ENCODE assay signal across 10 mouse cellular contexts in the genomic region with DNA sequence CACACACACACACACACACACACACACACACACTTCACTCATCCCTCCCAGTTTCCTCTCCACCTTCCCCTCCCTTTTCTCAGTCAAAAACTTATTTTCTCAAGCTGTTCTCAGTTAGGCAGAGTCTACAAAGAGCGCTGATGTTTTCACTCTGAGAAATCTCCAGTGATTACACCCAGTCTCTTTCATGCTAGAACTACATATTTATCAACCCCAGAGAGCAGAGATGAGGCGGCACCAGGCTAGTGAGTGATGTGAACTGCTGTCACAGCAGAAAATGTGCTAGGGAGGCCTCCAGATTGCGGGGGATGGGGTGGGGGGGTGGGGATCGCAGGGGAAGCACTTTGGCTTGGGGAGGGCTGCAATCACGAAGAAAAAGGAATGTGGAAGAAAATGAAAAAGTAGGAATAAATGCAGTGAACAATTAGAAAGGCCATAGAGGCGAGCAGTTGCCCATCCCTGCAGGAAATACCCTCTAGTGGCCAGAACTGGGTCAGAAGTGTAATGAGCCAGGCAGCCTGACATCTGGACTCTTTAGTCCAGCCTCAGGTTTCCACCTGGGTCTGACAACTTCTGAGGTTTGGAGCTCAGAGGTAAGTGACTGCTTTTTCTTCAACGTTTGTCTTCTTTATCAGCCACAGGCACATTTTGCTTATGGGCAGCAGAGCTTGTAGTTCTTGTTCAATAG.
DNase-seq lines count a peak whose midpoint lies in the region; ATAC-seq and TF ChIP-seq lines count a peak whose summit lies in the region.
"Had no signal": no experiment of that assay in that cellular context is flagged by ENCODE, and none has a peak within 500 bp of the region (broad histone marks: within the 10 kb centered on the region; RNA-seq: fewer than 3 reads in every experiment).

No protein-coding gene starts in this region.

- WGBS in forebrain, embryonic 16.5 days, result 53% methylated on average over 7 of the region's 7 CpGs
- WGBS in forebrain, embryonic 11.5 days, result 65% methylated on average over 7 of the region's 7 CpGs
- WGBS in midbrain, postnatal 0 days, result 54% methylated on average over 7 of the region's 7 CpGs
- WGBS in midbrain, embryonic 14.5 days, result 55% methylated on average over 7 of the region's 7 CpGs
- 33% methylated on average over 7 of the region's 7 CpGs for WGBS in stomach, postnatal 0 days

- no peak overlapping the region for H3K4me2 ChIP-seq in forebrain, embryonic 16.5 days (ENCODE audit: low read length)
- no peak overlapping the region for H3K4me2 ChIP-seq in forebrain, embryonic 11.5 days (ENCODE audit: low read depth, low read length, severe bottlenecking)
- H3K4me2 ChIP-seq in midbrain, postnatal 0 days (ENCODE audit: low read depth, low read length, poor library complexity, severe bottlenecking), result no peak overlapping the region
- H3K4me2 ChIP-seq in midbrain, embryonic 14.5 days (ENCODE audit: low read length), result no peak overlapping the region
- no peak overlapping the region for H3K4me2 ChIP-seq in stomach, postnatal 0 days (replicated peaks; ENCODE audit: low read depth)

- H3K9ac ChIP-seq in forebrain, embryonic 16.5 days (replicated peaks; ENCODE audit: low read depth, low read length), result no peak overlapping the region
- H3K9ac ChIP-seq in forebrain, embryonic 11.5 days (ENCODE audit: low read length), result no peak overlapping the region
- H3K9ac ChIP-seq in midbrain, postnatal 0 days (replicated peaks; ENCODE audit: low read length, poor library complexity, severe bottlenecking), result no peak overlapping the region
- H3K9ac ChIP-seq in midbrain, embryonic 14.5 days (replicated peaks; ENCODE audit: low read length), result no peak overlapping the region
- no peak overlapping the region for H3K9ac ChIP-seq in stomach, postnatal 0 days (ENCODE audit: low read length)

- ATAC-seq in forebrain, embryonic 16.5 days, result peak; percentile 73
- no peak for ATAC-seq in forebrain, embryonic 11.5 days (replicated peaks; ENCODE audit: low FRiP score)
- ATAC-seq in midbrain, postnatal 0 days (ENCODE audit: low FRiP score), result no peak
- ATAC-seq in midbrain, embryonic 14.5 days (ENCODE audit: low FRiP score, low TSS enrichment), result no peak
- peak; percentile 18; the same call in 1 of the 2 replicates for ATAC-seq in stomach, postnatal 0 days (ENCODE audit: low FRiP score, low TSS enrichment)
- ATAC-seq: midbrain, embryonic 16.5 days had no signal

- H3K36me3 ChIP-seq in forebrain, embryonic 16.5 days (ENCODE audit: control insufficient read depth, insufficient read depth), result no peaks in the 10 kb centered on the region
- H3K36me3 ChIP-seq in forebrain, embryonic 11.5 days (ENCODE audit: control insufficient read depth, insufficient read depth, low read length), result no peaks in the 10 kb centered on the region
- no peaks in the 10 kb centered on the region for H3K36me3 ChIP-seq in midbrain, postnatal 0 days (ENCODE audit: insufficient read depth, low read length)
- no peaks in the 10 kb centered on the region for H3K36me3 ChIP-seq in midbrain, embryonic 14.5 days (ENCODE audit: control insufficient read depth, insufficient read depth, low read length)
- H3K36me3 ChIP-seq in stomach, postnatal 0 days (ENCODE audit: control insufficient read depth, insufficient read depth, low read length), result no peaks in the 10 kb centered on the region

- H3K4me3 ChIP-seq in forebrain, embryonic 16.5 days (replicated peaks; ENCODE audit: low read length), result no peak overlapping the region
- no peak overlapping the region for H3K4me3 ChIP-seq in forebrain, embryonic 11.5 days (ENCODE audit: low read depth, low read length)
- no peak overlapping the region for H3K4me3 ChIP-seq in midbrain, postnatal 0 days (ENCODE audit: low read depth, low read length)
- H3K4me3 ChIP-seq in midbrain, embryonic 14.5 days (replicated peaks; ENCODE audit: low read depth, low read length), result no peak overlapping the region
- no peak overlapping the region for H3K4me3 ChIP-seq in stomach, postnatal 0 days (ENCODE audit: low read depth, low read length)

- H3K4me1 ChIP-seq in forebrain, embryonic 16.5 days (replicated peaks; ENCODE audit: control insufficient read depth, insufficient read depth, low read length), result peaks cover 9% of the 10 kb centered on the region; the same call in 1 of the 2 replicates
- H3K4me1 ChIP-seq in forebrain, embryonic 11.5 days (replicated peaks; ENCODE audit: control insufficient read depth, insufficient read depth, low read length), result no peaks in the 10 kb centered on the region
- no peaks in the 10 kb centered on the region for H3K4me1 ChIP-seq in midbrain, postnatal 0 days (ENCODE audit: insufficient read depth, low read length)
- no peaks in the 10 kb centered on the region for H3K4me1 ChIP-seq in midbrain, embryonic 14.5 days (ENCODE audit: control insufficient read depth, insufficient read depth, low read length)
- no peaks in the 10 kb centered on the region for H3K4me1 ChIP-seq in stomach, postnatal 0 days (replicated peaks; ENCODE audit: control insufficient read depth, insufficient read depth)

- DNase-seq in forebrain, embryonic 11.5 days (ENCODE audit: low spot score), result no peak
- peak; percentile 8 for DNase-seq in kidney, adult 18-20 months
- no peak for DNase-seq in kidney, adult 11 months
- peak; percentile 21 for DNase-seq in midbrain, postnatal 0 days (ENCODE audit: low spot score)
- no peak for DNase-seq in midbrain, embryonic 14.5 days
- no peak for DNase-seq in stomach, postnatal 0 days (ENCODE audit: low spot score)
- DNase-seq in spleen, postnatal 36 days (ENCODE audit: low spot score in 2 of 2), result no peak
- DNase-seq: adrenal gland, adult 2 months had no signal

- no peaks in the 10 kb centered on the region for H3K9me3 ChIP-seq in forebrain, embryonic 16.5 days (ENCODE audit: control insufficient read depth, low read length)
- H3K9me3 ChIP-seq in forebrain, embryonic 11.5 days (ENCODE audit: control insufficient read depth, low read length), result no peaks in the 10 kb centered on the region
- no peaks in the 10 kb centered on the region for H3K9me3 ChIP-seq in midbrain, postnatal 0 days (ENCODE audit: low read length)
- H3K9me3 ChIP-seq in midbrain, embryonic 14.5 days (ENCODE audit: control insufficient read depth, low read length), result no peaks in the 10 kb centered on the region
- H3K9me3 ChIP-seq in stomach, postnatal 0 days (ENCODE audit: control insufficient read depth, low read length), result no peaks in the 10 kb centered on the region

- no peaks in the 10 kb centered on the region for H3K27me3 ChIP-seq in forebrain, embryonic 16.5 days (replicated peaks; ENCODE audit: control insufficient read depth, insufficient read depth, low read length)
- no peaks in the 10 kb centered on the region for H3K27me3 ChIP-seq in forebrain, embryonic 11.5 days (ENCODE audit: control insufficient read depth, insufficient read depth, low read length)
- no peaks in the 10 kb centered on the region for H3K27me3 ChIP-seq in midbrain, postnatal 0 days (ENCODE audit: insufficient read depth, low read length)
- H3K27me3 ChIP-seq in midbrain, embryonic 14.5 days (ENCODE audit: control insufficient read depth, insufficient read depth, low read length), result no peaks in the 10 kb centered on the region
- no peaks in the 10 kb centered on the region for H3K27me3 ChIP-seq in stomach, postnatal 0 days (ENCODE audit: control insufficient read depth, insufficient read depth, low read length)

- peak; percentile 44 for TF ChIP-seq CTCF in midbrain, postnatal 0 days (IDR thresholded peaks at IDR 0.05)
- peak; percentile 43 for TF ChIP-seq CTCF in stomach, postnatal 0 days (IDR thresholded peaks at IDR 0.05; ENCODE audit: low read depth)

- TF ChIP-seq EP300 in stomach, postnatal 0 days (optimal IDR thresholded peaks at IDR 0.05), result no peak

- no peak overlapping the region for H3K27ac ChIP-seq in forebrain, embryonic 16.5 days (ENCODE audit: low read length)
- no peak overlapping the region for H3K27ac ChIP-seq in forebrain, embryonic 11.5 days (ENCODE audit: low read depth, low read length)
- H3K27ac ChIP-seq in midbrain, postnatal 0 days (ENCODE audit: low read depth, low read length), result no peak overlapping the region
- no peak overlapping the region for H3K27ac ChIP-seq in midbrain, embryonic 14.5 days (replicated peaks; ENCODE audit: low read depth, low read length)
- H3K27ac ChIP-seq in stomach, postnatal 0 days (replicated peaks), result no peak overlapping the region

Comparison
In these comparisons a context has a peak if more than half of its experiments do, and no peak if none do; other contexts are left out.
1. ATAC-seq: peak in forebrain, embryonic 16.5 days (single experiment) and stomach, postnatal 0 days (single experiment); none in forebrain, embryonic 11.5 days (single experiment), midbrain, postnatal 0 days (single experiment) and midbrain, embryonic 14.5 days (single experiment).
2. DNase-seq: peak in kidney, adult 18-20 months (single experiment) and midbrain, postnatal 0 days (single experiment); none in forebrain, embryonic 11.5 days (single experiment), kidney, adult 11 months (single experiment), midbrain, embryonic 14.5 days (single experiment), stomach, postnatal 0 days (single experiment) and spleen, postnatal 36 days (0 of 2).